Mouse (Mus musculus) urinary bladder, adult 2 months (tissue): ENCODE results near the gene Cox17. TPM values are rescaled to one million over a fixed set of nuclear protein-coding genes. Genes with fewer than 3 reads are reported as not detected.

ENCODE experiments used
- DNase-seq: peaks from one replicate; pipeline ENCODE4 v3.0.0; 2022; ENCODE audit warnings: low spot score
- polyA plus RNA-seq: library from polyadenylated mRNA; depleted of rRNA; stranded (reverse); fragments of >200 nt; gene quantifications from 2 replicates; pipeline ENCODE4 v1.2.3, GENCODE M21; 2012

The Cox17 gene
- polyA plus RNA-seq, 1 experiment: 240 TPM

DNA sequence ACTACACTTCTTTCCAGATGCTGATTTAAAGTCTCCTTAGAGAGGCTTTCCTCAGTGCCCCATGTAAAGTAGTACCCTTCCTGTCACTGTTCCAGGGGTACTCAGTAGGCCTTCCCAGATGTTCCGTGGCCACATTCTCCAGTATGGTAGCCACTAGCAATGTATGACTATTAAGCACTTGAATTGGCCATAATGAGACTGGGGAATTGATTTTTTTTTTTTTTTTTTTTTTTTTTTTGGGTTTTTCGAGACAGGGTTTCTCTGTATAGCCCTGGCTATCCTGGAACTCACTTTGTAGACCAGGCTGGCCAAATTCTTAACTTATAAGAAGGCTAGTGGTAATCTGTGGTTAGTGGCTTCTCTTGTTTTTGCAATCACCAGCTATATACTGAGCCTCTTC is 3.1 kb downstream of the Cox17 start:
- DNase-seq: no peak

DNA sequence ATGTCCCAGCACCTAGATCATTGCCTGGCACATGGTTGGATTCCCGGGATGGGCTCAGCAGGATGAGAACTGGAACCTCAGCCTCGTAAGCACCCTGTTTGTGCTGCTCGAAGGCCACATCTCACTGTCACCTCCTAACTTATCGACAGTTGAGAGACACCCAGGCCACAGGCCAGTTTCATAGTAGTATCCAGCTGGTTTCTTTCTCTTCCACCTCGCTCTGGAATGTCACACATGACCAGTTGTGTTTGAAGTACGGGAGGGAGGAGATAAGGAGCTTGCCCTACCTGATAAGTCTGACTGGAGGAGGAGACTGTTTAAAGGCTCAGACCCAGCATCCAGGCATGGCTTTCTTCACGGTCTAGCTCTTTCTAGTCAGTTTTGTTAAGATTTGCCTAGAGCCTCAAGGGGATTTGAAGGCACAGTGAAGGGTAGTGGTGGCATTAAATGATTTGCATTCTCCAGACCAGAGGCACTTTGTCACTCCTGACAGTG is 3.6 kb downstream of the Cox17 start:
- no peak for DNase-seq

DNA sequence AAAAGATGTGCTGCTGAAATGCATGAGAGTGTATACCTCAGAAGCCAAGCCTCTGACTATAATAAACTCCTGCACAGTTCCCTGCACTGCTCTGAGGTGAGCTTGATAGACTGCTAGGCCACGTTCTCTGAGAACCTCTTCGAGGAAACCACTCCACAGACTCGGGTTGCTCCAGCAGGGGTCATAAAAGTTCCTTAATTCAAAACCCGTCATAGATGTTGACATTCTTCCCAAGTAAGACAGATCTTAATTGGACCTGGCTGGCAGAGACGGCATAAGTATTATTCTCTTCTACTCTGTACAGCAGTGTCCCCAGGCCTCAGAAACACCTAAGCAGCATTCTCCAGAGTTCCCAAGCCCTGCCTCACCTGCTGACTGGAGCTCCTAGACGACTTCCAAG is 4.1 kb downstream of the Cox17 start:
- no peak for DNase-seq

DNA sequence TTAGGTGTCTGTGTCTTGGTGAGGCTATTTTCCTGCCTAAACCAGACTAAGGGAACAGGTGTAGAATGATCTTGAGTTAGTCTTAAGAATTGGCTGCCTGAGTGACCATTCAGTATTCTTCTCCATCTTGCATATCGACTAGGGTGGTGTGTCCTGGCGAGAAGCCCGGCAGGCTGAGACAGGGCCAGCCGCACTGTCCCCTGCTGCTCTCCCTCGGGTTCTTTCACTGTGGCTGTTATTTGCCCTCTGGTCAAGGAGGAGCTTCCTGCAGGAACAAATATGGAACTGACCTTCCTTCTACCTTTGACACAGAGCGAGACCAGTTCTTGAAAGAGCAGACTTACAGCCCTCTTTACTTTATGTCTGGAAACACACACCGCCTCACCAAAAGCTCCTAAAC is 5.2 kb downstream of the Cox17 start:
- no peak for DNase-seq

DNA sequence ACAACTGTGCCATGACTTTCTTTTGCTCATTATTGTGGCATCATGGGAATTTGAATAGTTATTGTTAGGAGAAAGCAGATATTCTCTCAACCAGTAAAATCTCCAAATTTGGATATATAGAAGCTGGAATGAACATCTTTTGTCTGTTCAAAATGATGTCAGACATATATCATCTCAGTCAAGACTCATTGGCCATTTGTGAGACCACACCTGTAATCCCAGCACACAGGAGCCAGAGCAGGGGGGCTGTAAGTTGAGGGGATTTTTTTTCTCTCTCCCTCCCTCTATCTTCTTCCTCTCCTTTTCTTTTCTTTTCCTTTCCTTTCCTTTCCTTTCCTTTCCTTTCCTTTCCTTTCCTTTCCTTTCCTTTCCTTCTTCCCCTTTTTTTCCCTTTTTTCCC is 6.1 kb downstream of the Cox17 start:
- no peak for DNase-seq

DNA sequence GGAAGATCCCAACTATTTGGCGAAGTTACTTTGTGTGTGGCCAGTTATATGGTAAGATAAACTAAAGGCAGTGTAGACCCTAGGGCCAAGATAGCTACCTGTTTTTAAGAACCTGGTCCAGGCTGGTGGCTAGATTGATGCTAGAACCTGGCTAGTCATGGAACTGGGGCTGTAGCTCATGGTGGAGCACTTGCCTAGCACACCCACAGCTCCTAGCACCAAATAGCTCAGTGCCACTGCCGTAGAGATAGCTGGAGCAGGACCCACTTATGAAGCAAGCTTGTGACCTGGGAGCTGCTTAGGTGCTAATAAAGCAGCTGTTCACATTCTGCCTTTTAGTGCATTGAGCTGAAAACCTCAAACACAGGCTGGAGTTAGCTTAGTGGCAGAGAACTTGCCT is 6.9 kb downstream of the Cox17 start:
- no peak for DNase-seq

DNA sequence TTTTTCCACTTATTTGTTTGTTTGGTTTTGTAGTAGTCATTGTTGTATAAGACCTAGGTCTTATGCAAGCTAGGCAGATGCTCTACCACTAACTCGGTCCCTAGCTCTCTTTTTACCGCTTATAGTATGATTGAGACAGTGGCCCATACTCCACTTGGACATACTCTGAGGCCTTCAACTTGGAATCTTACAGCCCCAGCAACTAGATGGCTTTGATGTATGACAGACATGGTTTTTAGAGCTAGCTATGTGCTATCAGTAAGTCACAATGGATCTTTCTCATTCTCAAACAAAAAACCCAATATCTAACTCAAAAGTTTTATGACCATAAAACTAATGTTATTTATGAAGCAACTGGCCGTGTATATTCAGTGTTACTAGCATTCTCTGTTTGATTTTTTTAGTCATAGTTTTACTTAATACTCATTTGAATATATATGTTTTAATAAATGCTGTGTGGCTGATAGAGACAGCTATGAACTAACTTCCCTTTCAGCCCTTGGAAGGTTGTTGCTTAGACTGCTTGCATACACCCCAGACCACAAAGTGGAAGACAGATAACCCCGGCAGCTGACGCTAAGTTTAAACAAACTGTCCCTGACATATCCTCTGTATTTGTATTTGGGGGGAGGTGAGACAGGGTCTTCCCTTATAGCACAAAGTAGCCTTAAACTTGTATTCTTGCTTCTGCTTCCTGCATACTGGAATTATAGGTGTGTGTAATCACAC is 7.6 kb downstream of the Cox17 start:
- DNase-seq: no peak

DNA sequence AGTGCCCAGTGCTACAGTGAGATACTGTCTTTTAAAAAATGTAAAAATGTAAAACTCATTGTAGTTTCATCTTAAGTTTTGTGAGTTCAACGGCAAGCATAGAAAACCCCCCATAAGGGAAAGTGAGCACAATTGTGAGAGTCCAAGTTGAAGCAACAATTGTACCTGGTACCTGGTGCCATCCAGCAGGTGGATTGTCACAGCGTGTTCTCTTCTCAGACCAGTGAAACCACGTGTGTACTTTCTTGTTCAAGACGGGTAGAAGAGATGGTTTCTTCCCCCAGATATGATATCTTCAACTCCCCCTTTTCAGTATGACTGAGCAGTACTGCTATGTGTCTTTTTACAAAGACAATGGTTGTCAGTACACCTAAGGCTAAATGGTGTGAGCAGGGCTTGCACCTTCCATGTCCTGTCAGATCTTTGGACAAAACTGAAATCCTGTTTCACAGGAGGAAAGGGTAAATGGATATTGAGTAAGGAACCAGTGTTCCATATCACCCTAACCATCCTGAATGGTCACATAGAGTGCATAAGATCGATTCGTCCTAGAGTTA is 11.5 kb downstream of the Cox17 start:
- no peak for DNase-seq

DNA sequence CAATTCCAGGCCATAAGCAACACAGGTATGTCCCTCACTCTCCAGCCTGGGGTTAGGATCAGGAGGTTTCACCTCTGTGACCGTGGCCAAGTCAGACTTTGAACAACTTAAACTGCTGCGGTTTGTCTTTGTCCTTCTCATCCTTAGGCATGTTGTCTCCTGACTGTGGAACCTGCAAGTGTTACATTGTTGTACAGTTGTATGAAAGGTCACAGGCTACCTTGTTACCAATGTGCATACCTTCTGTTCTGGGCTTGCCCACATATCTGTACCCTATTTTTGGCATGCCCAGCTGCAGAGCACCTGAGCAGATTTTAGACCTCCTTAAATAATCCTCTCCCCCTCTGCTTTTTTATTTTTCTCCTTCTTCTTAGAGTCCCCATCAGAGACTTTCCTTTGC is 12.4 kb downstream of the Cox17 start:
- no peak for DNase-seq

DNA sequence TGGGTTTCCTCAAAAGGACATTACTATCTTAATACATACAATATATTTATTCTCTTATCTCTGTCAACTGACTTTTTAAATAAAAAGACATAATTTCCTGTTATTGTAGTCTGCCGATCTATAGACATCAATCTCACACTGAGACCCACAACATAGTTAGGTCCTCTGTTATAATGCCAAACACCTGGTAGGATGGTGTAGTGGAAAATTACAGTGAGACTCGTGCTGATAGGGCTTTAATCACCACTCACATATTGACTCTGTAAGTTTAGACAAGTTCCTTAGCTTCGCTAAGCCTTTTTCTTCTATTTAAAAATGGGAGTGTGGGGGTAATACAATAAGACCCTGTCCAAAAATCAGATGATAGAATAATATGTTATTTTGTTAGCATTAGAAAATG is 13.1 kb downstream of the Cox17 start:
- DNase-seq: no peak

DNA sequence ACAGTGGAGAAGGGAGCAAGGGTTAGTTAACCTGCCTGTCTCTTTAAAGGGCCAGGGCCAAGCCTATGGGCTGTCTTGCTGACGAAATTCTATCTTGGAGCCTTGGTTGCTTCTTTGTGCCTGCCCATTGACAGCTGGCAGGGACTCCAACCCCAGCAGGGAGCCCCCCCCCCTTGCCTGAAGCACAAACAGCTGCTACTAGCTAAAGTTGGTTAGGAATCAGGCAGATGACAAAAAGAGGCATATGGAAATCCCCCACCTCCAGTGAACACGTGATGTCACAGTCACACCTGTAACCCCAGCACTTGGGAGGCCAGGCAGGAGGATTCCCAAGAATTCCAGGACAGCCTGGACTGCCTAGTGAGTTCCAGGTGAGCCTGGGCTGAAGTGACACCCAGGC is 13.5 kb downstream of the Cox17 start:
- no peak for DNase-seq

DNA sequence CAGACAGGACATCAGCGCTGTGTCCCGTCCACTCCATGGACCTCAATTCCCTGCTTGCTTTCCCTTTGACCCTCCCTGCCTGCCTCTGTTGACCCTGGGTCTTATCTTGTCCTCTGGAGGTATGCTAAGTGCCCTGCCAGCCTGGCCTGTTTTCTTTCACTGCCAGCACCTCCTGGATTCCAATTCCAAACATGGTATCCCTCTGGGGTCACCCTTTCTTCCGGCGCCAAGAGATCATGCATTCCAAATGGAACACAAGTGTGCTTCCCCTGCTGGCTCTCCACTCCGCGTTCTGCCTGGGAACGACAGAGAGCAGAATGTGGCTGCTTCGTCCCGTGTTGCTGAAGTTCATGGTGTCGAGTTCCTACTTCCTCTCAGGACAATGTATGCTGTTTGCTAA is 15.1 kb downstream of the Cox17 start, which contains the start of gene Popdc2:
Popdc2 (plus strand) TSS at position 277 of the 400 bp plus-strand sequence.
- DNase-seq: no peak

DNA sequence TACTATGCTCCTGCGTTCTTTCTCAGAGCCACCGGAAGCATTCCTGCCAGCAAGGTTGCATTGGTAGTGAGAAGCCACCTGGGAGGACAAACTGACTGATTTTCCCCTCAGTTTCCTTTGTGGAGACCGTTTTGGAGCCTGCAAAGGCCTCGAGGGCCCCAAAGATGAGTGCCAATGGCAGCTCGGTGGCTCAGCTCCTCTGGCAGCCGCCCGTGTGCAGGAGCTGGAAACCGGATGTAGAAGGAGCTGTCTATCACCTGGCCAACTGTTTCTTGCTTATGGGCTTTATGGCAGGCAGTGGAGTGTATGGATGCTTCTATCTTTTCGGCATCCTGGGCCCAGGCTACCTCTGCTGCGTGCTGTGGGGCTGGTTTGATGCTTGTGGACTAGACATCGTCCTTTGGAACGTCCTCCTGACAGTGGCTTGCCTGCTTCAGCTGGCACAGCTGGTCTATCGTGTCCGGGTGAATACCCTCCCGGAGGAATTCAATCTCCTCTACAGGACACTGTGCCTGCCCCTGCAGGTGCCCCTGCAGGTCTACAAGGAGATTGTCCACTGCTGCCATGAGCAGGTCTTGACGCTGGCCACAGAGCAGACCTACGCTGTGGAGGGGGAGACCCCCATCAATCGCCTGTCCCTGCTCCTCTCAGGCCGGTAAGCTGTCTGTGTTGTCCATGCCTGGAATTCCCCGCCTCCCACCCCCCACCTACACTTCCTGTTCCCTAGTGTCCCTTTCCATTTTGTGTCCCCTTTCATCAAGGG is 15.9 kb downstream of the Cox17 start:
- DNase-seq: no peak

DNA sequence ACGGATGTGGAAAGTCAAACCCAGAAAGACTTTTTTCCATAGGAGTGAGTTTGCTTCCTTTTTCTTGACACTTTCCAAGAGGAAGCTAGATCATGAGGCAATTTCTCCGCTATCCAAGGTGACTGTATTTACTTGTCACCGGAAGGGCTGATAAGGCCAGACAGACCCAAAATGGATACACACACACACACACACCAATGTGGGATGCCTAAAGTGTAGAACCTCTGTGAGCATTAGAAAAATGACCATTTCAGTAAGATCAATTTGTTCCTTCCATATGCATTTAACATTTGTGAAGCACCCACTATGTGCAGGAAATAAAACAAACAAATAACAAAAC is 16.4 kb downstream of the Cox17 start:
- DNase-seq: no peak

DNA sequence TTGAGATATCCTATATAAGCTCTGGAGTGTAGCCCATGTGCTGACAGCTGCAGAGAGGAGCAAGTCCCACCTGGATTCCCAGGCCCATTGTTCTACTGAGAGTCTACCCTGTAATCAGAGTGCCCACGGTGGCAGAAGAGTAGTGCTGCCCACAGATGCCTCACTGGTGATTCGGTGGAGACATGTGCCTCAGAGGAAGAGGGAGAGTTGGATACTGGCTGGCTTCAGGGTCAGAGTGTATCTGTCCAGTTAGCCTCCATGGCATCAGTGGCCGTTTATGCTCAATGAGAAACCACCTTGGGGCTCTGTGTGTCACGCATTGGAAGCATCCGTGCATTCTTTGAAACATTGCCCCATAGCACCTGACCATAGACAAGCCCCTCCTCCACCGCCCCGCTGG is 16.9 kb downstream of the Cox17 start:
- no peak for DNase-seq

DNA sequence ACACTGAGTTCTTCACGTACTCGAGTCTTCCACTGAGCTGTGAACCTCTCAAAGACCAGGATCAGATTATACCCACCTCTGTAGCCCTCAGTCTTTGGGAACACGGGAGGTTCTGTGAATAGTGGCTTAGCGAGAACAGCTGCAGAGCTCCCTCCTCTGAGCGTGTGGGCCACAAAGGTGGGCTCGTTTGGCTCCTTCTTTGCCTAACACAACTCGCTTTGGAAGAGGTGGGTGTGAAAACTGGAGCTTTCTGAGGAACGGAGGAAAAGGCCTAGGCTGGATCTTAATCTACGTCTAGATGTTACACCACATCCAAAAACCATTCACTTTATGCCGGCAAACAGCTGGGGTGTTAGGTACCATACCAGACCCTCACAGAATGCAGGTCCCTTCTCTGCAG is 18.6 kb downstream of the Cox17 start:
- DNase-seq: no peak

DNA sequence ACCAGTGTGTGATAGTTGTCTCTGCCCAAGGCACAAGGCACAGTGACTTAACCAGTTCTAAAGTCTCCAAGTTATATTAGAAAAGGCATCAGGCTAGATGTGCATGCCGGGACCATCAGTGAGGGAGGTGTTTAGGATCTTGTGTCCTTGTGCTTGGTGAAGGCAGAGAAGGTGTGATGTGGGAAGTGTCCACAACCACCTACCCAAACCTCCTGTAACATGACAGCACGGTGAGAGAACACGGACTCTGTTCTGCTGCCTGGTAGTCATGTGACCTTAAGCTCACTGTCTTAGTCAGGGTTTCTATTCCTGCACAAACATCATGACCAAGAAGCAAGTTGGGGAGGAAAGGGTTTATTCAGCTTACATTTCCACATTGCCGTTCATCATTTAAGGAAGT is 19.4 kb downstream of the Cox17 start:
- no peak for DNase-seq

DNA sequence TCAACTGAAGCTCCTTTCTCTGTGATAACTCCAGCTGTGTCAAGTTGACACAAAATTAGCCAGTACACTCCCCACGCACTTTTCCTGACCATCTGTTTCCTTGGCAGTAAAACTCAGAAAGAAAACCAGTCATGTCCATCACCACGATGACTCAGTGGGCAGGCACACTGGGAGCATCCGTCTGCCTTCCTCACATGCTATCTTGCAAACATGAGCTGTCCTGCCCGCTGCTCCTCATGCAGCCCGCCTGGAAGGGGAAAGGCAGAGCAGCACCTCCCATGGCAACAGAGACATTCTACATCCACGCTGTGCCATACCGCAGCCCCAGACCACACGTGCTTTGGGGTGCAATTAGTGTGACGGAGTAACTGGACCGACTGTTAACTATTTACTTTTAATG is 21.5 kb downstream of the Cox17 start:
- no peak for DNase-seq

DNA sequence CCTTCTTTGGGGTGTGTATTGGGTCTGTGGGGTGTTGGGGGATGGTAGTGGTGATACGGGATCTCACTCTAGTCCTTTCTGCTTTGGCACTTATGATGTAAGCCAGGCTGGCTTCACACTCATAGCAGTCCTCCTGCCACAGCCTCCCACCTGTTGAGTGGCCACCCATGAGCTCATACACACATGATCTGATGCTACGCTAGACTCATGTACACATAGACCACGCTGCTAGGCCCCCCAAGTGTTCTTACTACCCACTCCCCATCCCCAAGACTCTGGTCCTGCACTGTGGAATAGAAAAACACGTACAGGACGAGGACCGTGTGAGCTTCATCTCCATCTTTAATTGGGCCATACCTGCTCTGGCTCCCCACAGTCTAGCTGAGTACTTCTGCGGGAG is 22.2 kb downstream of the Cox17 start:
- no peak for DNase-seq

DNA sequence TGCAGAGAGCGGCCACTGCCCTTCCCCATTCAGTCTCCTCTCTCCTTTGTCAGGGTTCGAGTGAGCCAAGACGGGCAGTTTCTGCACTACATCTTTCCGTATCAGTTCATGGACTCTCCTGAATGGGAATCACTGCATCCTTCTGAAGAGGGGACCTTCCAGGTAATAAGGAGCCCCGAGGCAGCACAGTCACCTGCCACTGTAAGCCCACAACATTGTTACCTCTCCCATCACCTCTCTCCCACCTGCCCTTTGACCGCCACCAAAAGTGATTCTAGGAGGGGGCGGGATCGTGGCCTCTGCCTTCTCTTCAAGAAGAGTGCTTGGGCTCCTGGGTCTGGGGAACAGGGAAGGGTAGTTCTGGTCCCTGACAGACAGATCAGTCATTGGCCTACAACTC is 22.6 kb downstream of the Cox17 start:
- DNase-seq: no peak

DNA sequence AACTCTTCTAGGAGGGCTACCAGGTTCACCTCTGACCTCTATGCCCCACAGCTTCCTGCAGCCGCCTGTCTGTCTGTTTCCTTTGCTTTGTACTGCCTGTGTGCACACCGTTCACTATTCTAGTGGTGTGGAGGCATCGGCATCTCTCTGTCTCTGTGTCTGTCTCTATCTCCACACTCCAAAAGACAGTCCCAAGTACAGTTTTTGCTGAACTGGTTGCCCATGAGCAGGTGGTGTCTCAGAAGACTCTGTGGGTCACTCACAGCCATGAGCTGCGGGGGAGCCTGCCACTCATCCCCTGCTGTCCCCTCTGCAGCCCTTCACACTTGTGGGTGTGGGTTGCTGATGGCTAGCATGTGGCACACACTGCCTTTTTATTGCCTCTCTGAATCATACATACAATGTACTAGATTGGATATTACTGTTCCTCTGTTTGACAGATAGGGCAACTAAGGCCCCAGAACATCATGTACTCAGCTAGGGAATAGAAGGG is 23.2 kb downstream of the Cox17 start:
- DNase-seq: no peak

DNA sequence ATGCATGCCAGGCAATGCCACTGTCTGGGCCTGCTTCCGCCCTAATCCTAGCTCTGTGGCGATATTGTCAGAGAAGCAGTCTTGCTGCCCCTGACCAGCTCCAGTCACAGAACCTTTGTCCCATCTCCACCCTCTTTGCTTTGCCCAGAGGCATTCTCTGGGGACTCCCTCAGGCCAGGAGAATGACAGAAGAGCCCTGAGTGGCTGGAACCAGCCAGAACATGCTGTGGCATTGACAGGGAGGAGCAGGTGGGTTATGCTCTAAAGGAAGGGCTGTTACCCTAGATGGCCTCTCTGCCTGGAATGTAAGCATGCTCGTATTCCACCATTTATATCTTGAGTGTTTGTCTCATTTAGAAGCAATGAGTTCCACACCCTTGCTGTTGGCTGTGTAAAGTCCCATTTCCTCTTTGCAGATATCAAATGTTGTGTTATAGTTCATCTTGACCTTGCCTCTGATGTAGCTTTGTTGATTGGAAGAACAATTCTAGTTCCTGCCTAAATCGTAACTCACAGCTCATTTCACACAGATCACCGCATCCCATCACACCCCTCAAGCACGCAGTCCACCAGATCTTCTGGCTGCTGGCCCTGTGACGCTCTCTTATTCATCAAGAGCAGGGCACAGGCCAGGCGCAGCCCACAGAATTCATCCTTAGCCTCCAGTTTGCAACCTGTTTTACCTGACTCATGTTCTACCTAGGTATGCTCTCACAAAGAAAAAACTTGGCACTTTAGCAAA is 24.0 kb downstream of the Cox17 start:
- DNase-seq: no peak
